Mouse (Mus musculus) mesoderm, embryonic 11.5 days (tissue): Measurements from ENCODE around the gene A630095E13Rik.
"Not testable (repeated sequence)": the region's sequence is repeated elsewhere in the genome, so short reads cannot be mapped to it uniquely, and the experiment has no call there.

Experiments
- DNase-seq: peaks from one replicate; pipeline ENCODE4 v3.0.0-alpha.2; 2012; ENCODE audit warnings: low read depth, low spot score

The A630095E13Rik gene

DNA sequence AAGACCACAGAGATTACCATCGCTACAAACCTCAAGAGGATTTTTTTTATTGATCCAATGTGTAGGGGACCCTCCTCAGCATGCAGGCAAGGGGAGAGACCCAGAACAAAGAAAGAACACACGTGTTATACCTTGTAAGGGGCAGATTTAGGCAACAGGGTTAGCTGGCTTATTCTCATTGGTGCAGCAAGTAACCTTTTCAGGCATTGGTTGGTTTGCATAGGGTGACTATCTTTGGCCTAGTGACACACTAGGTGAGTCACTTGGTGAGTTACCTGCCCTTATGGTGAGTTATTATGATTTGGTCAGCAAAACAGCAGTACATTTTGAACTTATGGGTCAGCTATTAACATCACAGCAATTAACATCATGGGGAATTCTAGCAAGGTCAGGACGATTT is at the start of gene A630095E13Rik:
Gene A630095E13Rik, minus strand, starts transcription at position 101 of the 400 bp plus-strand sequence.
- not testable (repeated sequence) for DNase-seq

DNA sequence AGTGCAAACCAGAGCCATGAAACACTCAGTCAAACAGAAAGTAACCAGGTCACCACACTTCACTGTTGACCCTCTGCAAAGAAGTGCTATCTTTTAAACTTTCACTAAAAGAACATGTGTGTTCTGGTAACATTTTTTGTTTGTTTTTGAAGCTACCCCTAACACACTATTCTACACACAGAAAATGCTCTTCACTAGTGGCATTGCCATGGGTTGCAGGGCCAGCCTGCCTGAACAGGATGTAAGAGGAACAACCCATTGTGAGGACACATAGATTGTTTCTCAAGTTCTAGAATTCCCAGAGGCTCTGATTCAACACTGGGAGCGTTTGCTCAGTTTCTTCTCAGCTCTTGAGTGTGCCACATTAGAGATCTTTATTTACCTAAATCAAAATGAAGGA is 49.7 kb upstream of the A630095E13Rik start, which contains the start of gene Acrv1:
Gene Acrv1, plus strand, starts transcription at position 301 of the 400 bp plus-strand sequence.
- no peak for DNase-seq

DNA sequence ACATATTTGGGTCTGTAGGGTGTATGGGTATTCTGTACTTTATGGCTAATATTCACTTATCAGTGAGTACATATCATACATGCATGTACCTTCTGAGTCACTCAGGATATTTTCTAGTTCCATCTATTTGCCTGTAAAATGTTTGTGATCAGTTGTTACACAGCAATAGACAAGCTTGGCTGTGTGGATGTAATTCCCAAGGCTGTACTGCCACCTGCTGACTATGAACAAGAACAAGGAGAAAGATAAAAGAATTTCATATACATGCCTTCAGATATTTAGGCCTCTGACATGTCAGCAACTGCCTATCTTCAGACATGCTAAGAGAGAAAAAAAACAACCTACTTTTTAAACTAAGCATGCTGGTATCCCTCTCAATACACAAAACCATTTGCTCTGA is 44.2 kb upstream of the A630095E13Rik start:
- DNase-seq: peak; percentile 19

DNA sequence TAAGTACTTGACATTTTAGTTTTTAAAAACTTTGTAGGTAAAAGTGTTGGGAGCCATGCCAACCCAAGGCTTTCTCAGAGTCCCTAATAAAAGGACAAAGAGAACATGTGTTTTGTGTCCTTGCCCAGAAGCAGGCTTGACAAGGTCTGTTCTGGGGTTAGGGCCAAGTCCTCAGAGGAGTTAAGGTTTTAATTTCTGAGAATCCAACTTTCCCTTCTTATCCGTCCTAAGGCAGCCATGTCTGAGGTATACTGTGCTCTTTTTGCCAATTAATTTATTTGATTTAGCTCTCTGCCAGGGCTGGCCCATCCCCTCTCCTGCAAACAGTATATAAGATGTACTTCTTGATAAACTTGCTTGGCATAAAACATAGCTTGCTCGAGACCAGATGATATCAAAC is 38.2 kb upstream of the A630095E13Rik start:
- no peak for DNase-seq
